Mouse (Mus musculus): ENCODE measurements around the gene Dagla. TPM values are rescaled to one million over a fixed set of nuclear protein-coding genes. Genes with fewer than 3 reads are reported as not detected.
A peak's percentile ranks its signal among the peaks of the same experiment; 100 is the strongest.

Dagla gene
- total and polyA plus RNA-seq, 3 experiments, result 0.11 TPM; not detected in 2

DNA sequence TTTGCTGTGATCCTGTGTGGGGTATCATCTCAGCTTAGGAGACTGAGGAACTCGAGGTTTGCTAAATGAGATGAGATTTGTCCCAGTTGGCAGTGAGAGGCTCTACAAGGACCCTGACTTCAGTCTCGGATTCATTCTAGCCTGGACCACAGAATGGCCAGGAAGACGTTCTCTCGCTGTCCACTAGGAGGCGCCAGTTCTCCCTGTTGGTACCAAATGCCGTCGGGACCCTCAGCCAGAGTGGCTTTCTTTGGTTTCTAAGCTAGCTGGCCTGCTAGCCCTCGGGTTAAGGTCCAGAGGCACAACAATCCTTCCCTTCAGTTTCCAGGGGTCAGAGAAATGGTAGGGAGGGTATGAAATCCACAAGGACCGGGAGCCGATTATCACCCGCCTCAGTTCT is 36.5 kb upstream of the Dagla start:
- ATAC-seq (ENCODE audit: extremely low read depth, insufficient number of reproducible peaks, low FRiP score, poor library complexity, severe bottlenecking), result no peak

DNA sequence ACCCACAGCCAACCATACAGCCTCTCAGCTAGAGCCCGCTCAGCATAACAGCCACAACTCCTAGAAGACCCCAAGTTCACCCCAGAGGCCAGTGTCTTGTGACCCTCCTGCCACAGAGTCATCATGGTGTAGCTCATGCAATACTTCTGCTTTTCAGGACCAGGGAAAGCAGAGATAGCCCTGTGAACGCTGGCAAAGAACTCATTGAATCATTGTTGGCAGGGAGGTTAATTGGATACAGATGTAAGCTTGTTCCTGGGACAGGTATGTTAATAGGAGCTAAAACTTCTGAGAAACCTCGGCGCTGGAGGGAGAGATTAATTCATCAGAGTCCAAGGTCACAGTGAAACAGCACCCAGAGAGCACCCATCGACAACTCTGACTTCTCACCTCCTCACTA is 36.0 kb upstream of the Dagla start:
- TF ChIP-seq POLR2AphosphoS5 (IDR thresholded peaks at IDR 0.05; ENCODE audit: insufficient replicate concordance, low read depth, low read length), result no peak
- TF ChIP-seq TAL1 (conservative IDR thresholded peaks at IDR 0.05; ENCODE audit: low read depth, low read length), result no peak
- TF ChIP-seq GATA2 (IDR thresholded peaks at IDR 0.05; ENCODE audit: borderline replicate concordance, low read depth, low read length), result no peak
- no peak for TF ChIP-seq GATA1 (IDR thresholded peaks at IDR 0.05; ENCODE audit: borderline replicate concordance, low read length)
- TF ChIP-seq CTCF (IDR thresholded peaks at IDR 0.05; ENCODE audit: low read depth, low read length), result no peak
- Histone ChIP-seq H3K9me3 (replicated peaks) (no peaks in the 10 kb centered on the region), H3K36me3 (replicated peaks) (no peaks in the 10 kb centered on the region), H3K4me1 (ENCODE audit: insufficient read depth, low read depth, low read length) (no peaks in the 10 kb centered on the region), H3K4me3 (ENCODE audit: low read depth, low read length) (no peak overlapping the region), H3K27me3 (ENCODE audit: insufficient read depth, low read length) (peaks cover 26% of the 10 kb centered on the region)
- no peak for ATAC-seq (ENCODE audit: extremely low read depth, insufficient number of reproducible peaks, low FRiP score, poor library complexity, severe bottlenecking)
- no peak for DNase-seq (ENCODE audit: low spot score)

More for the DNA sequence above, 36.5 kb upstream of the Dagla start:
- no peak overlapping the region for H3K4me3 ChIP-seq (ENCODE audit: low read depth, low read length)
- H3K27me3 ChIP-seq (ENCODE audit: insufficient read depth, low read length), result peaks cover 26% of the 10 kb centered on the region
- H3K36me3 ChIP-seq (replicated peaks), result no peaks in the 10 kb centered on the region
- peak; percentile 23 for DNase-seq (ENCODE audit: low spot score)
- TF ChIP-seq TAL1 (conservative IDR thresholded peaks at IDR 0.05; ENCODE audit: low read depth, low read length) (no peak), GATA1 (IDR thresholded peaks at IDR 0.05; ENCODE audit: borderline replicate concordance, low read length) (no peak), CTCF (IDR thresholded peaks at IDR 0.05; ENCODE audit: low read depth, low read length) (peak; percentile 92), GATA2 (IDR thresholded peaks at IDR 0.05; ENCODE audit: borderline replicate concordance, low read depth, low read length) (no peak), POLR2AphosphoS5 (IDR thresholded peaks at IDR 0.05; ENCODE audit: insufficient replicate concordance, low read depth, low read length) (no peak)
- no peaks in the 10 kb centered on the region for H3K4me1 ChIP-seq (ENCODE audit: insufficient read depth, low read depth, low read length)
- H3K9me3 ChIP-seq (replicated peaks), result no peaks in the 10 kb centered on the region

DNA sequence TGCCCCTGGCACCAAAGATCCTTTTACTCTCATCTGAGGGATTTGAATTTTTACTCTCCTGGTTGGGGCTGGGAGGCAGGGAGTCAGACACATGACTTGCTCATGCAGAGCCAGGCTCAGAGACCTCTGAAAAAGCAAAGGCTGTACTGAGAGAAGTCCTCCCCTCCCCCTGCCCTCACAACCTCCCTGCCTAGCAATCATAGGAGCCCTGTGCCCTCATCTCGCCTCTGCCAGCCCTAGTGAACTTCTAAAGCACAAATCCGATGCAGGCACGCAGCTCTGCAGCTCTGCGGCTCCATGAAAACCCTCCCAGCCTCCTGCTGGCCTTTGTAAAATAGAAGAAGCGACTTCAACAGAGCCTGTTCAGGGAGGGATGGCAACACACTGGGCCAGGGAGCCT is 34.6 kb upstream of the Dagla start:
- no peak for TF ChIP-seq CTCF (IDR thresholded peaks at IDR 0.05; ENCODE audit: low read depth, low read length)
- no peak for TF ChIP-seq POLR2AphosphoS5 (IDR thresholded peaks at IDR 0.05; ENCODE audit: insufficient replicate concordance, low read depth, low read length)
- TF ChIP-seq GATA1 (IDR thresholded peaks at IDR 0.05; ENCODE audit: borderline replicate concordance, low read length), result no peak
- no peak for TF ChIP-seq GATA2 (IDR thresholded peaks at IDR 0.05; ENCODE audit: borderline replicate concordance, low read depth, low read length)
- TF ChIP-seq TAL1 (conservative IDR thresholded peaks at IDR 0.05; ENCODE audit: low read depth, low read length), result no peak
- Histone ChIP-seq H3K9me3 (replicated peaks) (no peaks in the 10 kb centered on the region), H3K27me3 (ENCODE audit: insufficient read depth, low read length) (peaks cover 28% of the 10 kb centered on the region), H3K4me1 (ENCODE audit: insufficient read depth, low read depth, low read length) (no peaks in the 10 kb centered on the region), H3K4me3 (ENCODE audit: low read depth, low read length) (no peak overlapping the region), H3K36me3 (replicated peaks) (no peaks in the 10 kb centered on the region)
- no peak for ATAC-seq (ENCODE audit: extremely low read depth, insufficient number of reproducible peaks, low FRiP score, poor library complexity, severe bottlenecking)
- no peak for DNase-seq (ENCODE audit: low spot score)

DNA sequence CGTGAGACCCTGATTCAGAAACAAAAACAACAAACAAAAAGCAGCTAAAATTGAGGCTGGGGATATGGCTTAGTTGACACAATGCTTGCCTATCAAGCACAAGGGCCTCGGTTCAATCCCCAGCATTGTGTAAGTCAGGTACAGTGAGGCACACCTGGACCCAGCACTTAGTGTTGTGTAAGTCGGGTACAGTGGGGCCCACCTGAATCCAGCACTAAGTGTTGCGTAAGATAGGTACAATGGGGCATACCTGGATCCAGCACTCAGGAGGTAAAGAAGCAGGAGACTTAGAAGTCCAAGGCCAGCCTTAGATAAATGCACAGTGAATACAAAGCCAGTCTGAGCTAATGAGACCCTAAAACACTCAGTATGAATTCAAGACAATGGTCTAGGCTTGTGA is 34.0 kb upstream of the Dagla start:
- TF ChIP-seq TAL1 (conservative IDR thresholded peaks at IDR 0.05; ENCODE audit: low read depth, low read length), result no peak
- TF ChIP-seq GATA2 (IDR thresholded peaks at IDR 0.05; ENCODE audit: borderline replicate concordance, low read depth, low read length), result no peak
- ATAC-seq (ENCODE audit: extremely low read depth, insufficient number of reproducible peaks, low FRiP score, poor library complexity, severe bottlenecking) (no peak), DNase-seq (ENCODE audit: low spot score) (no peak)
- peaks cover 28% of the 10 kb centered on the region for H3K27me3 ChIP-seq (ENCODE audit: insufficient read depth, low read length)
- H3K36me3 ChIP-seq (replicated peaks), result no peaks in the 10 kb centered on the region
- no peaks in the 10 kb centered on the region for H3K9me3 ChIP-seq (replicated peaks)
- no peaks in the 10 kb centered on the region for H3K4me1 ChIP-seq (ENCODE audit: insufficient read depth, low read depth, low read length)
- H3K4me3 ChIP-seq (ENCODE audit: low read depth, low read length), result no peak overlapping the region

DNA sequence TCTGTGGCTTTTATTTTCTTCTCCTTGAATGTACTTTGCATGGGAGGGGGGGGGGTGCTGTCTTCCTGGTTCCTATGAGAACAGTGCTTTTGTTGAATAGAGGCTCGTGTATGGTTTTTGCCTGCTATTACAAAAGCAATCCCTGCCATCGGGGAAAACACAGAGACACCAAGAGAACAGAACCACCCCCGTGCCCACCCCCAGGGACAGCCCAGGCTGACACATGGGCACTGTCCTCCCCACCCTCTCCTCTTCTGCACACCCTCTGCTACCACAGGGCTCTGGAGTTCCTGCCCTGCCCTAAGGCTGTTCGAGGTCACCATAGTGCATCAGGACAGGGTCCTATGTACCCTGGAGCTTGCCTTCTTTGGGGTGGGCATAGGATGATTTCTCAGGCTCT is 29.8 kb upstream of the Dagla start:
- ATAC-seq (ENCODE audit: extremely low read depth, insufficient number of reproducible peaks, low FRiP score, poor library complexity, severe bottlenecking), result no peak
- Histone ChIP-seq H3K9me3 (replicated peaks) (no peaks in the 10 kb centered on the region), H3K36me3 (replicated peaks) (no peaks in the 10 kb centered on the region), H3K4me1 (ENCODE audit: insufficient read depth, low read depth, low read length) (no peaks in the 10 kb centered on the region), H3K27me3 (ENCODE audit: insufficient read depth, low read length) (peaks cover 24% of the 10 kb centered on the region), H3K4me3 (ENCODE audit: low read depth, low read length) (no peak overlapping the region)
- DNase-seq (ENCODE audit: low spot score), result no peak
- no peak for TF ChIP-seq POLR2AphosphoS5 (IDR thresholded peaks at IDR 0.05; ENCODE audit: insufficient replicate concordance, low read depth, low read length)
- no peak for TF ChIP-seq TAL1 (conservative IDR thresholded peaks at IDR 0.05; ENCODE audit: low read depth, low read length)
- TF ChIP-seq CTCF (IDR thresholded peaks at IDR 0.05; ENCODE audit: low read depth, low read length), result no peak
- no peak for TF ChIP-seq GATA2 (IDR thresholded peaks at IDR 0.05; ENCODE audit: borderline replicate concordance, low read depth, low read length)
- TF ChIP-seq GATA1 (IDR thresholded peaks at IDR 0.05; ENCODE audit: borderline replicate concordance, low read length), result no peak

DNA sequence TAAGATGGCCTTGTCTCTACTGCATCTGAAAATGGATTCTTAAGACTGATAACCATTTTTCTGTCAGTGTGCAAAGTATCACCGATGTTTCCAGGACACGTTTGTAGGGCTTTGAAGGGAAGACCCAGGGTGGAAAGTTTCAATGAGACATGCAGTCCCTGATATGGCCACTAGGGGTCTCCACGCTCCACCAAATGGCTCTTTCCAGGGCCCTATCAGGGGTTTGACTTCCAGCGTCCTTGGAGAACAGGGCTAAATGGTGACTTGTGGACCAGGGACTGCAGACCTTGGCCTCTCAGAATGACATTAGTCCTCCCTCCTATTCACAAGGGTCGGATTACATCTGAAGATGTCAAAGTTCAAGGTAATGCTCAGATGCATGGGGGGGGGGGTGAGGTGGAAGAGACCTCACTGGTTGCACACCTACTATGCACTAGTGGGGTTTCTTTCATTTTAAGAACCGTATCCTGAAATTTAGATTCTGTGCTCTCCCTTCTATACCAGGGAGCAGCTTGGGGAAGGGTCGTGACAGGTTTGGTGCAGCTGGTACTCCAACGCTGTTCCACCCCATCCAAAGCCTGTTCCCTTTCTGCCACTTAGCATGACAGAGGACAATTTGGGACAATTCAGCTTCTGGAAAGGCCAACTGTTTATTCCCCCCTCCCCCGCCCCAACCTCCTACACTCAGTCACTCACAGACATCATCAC is 29.0 kb upstream of the Dagla start:
- Histone ChIP-seq H3K4me1 (ENCODE audit: insufficient read depth, low read depth, low read length) (no peaks in the 10 kb centered on the region), H3K36me3 (replicated peaks) (no peaks in the 10 kb centered on the region), H3K4me3 (ENCODE audit: low read depth, low read length) (no peak overlapping the region), H3K9me3 (replicated peaks) (no peaks in the 10 kb centered on the region), H3K27me3 (ENCODE audit: insufficient read depth, low read length) (peaks cover 19% of the 10 kb centered on the region)
- DNase-seq (ENCODE audit: low spot score) (peak; percentile 58), ATAC-seq (ENCODE audit: extremely low read depth, insufficient number of reproducible peaks, low FRiP score, poor library complexity, severe bottlenecking) (no peak)
- TF ChIP-seq GATA2 (IDR thresholded peaks at IDR 0.05; ENCODE audit: borderline replicate concordance, low read depth, low read length) (no peak), CTCF (IDR thresholded peaks at IDR 0.05; ENCODE audit: low read depth, low read length) (peak; percentile 90), POLR2AphosphoS5 (IDR thresholded peaks at IDR 0.05; ENCODE audit: insufficient replicate concordance, low read depth, low read length) (no peak)

All from G1E (cell line).